Mouse (Mus musculus): ENCODE measurements around the gene Pars2.

DNA sequence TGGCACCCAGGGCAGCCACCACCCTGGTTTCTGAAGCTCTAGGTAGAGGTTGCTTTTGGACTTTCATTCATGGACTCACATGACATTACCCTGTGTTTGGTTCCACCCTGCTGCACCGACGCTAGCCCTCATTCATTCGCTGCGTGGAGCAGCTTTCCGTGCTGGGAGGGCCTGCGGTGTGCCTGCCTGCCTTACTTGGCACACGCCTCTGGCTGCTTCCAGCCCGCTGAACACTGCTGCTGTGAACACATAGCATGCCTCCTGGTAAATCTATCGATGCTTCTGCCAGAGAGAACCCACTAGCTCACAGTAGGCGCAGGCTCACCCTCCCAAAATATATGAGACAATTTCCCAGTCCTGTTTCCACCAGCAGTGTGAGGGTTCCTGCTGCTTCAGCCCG lies 53.5 kb downstream of the Pars2 start:
- TF ChIP-seq USF1 (IDR thresholded peaks at IDR 0.05; ENCODE audit: low read depth) = no peak
- TF ChIP-seq POLR2A (IDR thresholded peaks at IDR 0.05; ENCODE audit: insufficient read length, low read depth) = no peak
